Mouse (Mus musculus): ENCODE measurements around the gene Pxk. TPM values are rescaled to one million over a fixed set of nuclear protein-coding genes. Genes with fewer than 3 reads are reported as not detected.

Pxk gene
- polyA plus RNA-seq, 1 experiment from 2014 or later, result 36.4 TPM

DNA sequence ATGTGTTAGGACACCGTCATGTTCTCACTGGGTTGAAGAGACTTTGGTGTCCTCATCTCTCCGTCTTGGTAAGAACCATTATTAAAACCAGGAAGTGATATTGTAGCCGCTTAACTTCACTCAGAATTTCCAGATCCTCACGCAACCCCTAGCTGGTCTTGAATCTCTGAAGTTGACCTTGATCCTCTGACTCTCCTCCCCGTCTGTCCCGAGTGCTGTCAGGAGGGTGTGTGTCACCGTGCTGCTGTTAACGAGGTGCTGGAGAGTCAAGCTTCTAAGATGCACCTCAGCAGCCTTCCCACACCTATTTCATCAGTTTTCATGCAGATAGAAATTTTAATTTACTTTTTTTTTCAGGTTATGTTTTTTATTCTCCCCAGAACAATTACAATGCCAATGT, 14.0 kb downstream of the Pxk start:
- H3K27me3 ChIP-seq (ENCODE audit: control insufficient read depth, insufficient read depth, low read length), result no peaks in the 10 kb centered on the region
- ATAC-seq (ENCODE audit: low FRiP score) (no peak), DNase-seq (ENCODE audit: low spot score) (no peak)
- H3K9me3 ChIP-seq (ENCODE audit: control insufficient read depth, low read length), result no peaks in the 10 kb centered on the region
- no peak overlapping the region for H3K4me3 ChIP-seq (ENCODE audit: low read depth, low read length)
- H3K4me1 ChIP-seq (replicated peaks; ENCODE audit: control insufficient read depth, insufficient read depth, low read length), result no peaks in the 10 kb centered on the region
- no peaks in the 10 kb centered on the region for H3K36me3 ChIP-seq (ENCODE audit: control insufficient read depth, insufficient read depth, low read length)
- no peak overlapping the region for H3K9ac ChIP-seq (ENCODE audit: low read depth, low read length)
- H3K27ac ChIP-seq (ENCODE audit: low read depth, low read length), result no peak overlapping the region
- no peak overlapping the region for H3K4me2 ChIP-seq (replicated peaks; ENCODE audit: low read depth, low read length)
- WGBS, result 90% methylated on average over 8 of the region's 8 CpGs

DNA sequence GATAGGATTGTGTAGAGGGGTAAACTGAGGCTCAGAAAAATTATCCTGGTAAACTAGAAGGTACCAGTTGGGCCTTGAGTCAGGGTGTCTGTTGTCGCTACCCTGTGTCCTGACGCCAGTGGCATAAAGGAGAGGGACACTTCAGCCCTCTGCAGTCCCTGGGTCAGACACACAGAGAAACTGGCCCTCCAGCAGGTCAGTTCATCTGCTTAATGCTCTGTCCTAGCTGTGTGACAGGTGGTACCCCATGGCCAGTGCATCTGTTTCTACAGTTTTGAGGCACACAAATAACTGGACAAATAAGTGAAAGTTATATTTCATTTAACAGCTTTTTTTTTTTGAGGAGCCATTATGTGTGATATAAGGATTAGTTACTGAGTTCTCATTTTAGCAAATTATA, 15.6 kb downstream of the Pxk start:
- Histone ChIP-seq H3K9me3 (ENCODE audit: control insufficient read depth, low read length) (no peaks in the 10 kb centered on the region), H3K27me3 (ENCODE audit: control insufficient read depth, insufficient read depth, low read length) (no peaks in the 10 kb centered on the region), H3K4me2 (replicated peaks; ENCODE audit: low read depth, low read length) (no peak overlapping the region), H3K4me1 (replicated peaks; ENCODE audit: control insufficient read depth, insufficient read depth, low read length) (no peaks in the 10 kb centered on the region), H3K36me3 (ENCODE audit: control insufficient read depth, insufficient read depth, low read length) (no peaks in the 10 kb centered on the region), H3K4me3 (ENCODE audit: low read depth, low read length) (no peak overlapping the region), H3K9ac (ENCODE audit: low read depth, low read length) (no peak overlapping the region), H3K27ac (ENCODE audit: low read depth, low read length) (no peak overlapping the region)
- DNase-seq (ENCODE audit: low spot score) (no peak), ATAC-seq (ENCODE audit: low FRiP score) (no peak)
- WGBS, result 85% methylated on average over 2 of the region's 2 CpGs

DNA sequence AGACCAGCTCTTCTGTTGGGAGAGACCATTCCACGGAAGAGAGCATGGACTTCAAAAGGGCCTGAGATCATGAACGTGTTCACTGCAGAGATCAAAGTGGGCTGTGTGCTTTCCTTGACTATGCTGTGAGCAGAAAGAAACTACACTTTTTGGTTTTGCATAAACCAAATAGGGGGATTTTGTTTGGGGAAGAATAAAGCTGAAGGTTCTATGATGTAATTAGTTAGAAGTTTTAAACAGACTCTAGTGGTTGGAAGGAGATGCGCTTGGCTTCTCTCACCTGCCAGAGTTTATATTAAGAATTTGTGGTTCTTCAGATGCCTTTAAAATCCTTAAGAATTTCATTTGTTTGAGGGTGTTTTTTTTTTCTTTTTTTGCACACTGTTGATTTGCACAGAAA, 16.3 kb downstream of the Pxk start:
- H3K27me3 ChIP-seq (ENCODE audit: control insufficient read depth, insufficient read depth, low read length), result no peaks in the 10 kb centered on the region
- no peak overlapping the region for H3K27ac ChIP-seq (ENCODE audit: low read depth, low read length)
- H3K4me2 ChIP-seq (replicated peaks; ENCODE audit: low read depth, low read length), result no peak overlapping the region
- H3K36me3 ChIP-seq (ENCODE audit: control insufficient read depth, insufficient read depth, low read length), result no peaks in the 10 kb centered on the region
- 71% methylated on average over 3 of the region's 3 CpGs for WGBS
- no peak for ATAC-seq (ENCODE audit: low FRiP score)
- H3K4me1 ChIP-seq (replicated peaks; ENCODE audit: control insufficient read depth, insufficient read depth, low read length), result no peaks in the 10 kb centered on the region
- no peaks in the 10 kb centered on the region for H3K9me3 ChIP-seq (ENCODE audit: control insufficient read depth, low read length)
- DNase-seq (ENCODE audit: low spot score), result no peak
- H3K4me3 ChIP-seq (ENCODE audit: low read depth, low read length), result no peak overlapping the region
- no peak overlapping the region for H3K9ac ChIP-seq (ENCODE audit: low read depth, low read length)

DNA sequence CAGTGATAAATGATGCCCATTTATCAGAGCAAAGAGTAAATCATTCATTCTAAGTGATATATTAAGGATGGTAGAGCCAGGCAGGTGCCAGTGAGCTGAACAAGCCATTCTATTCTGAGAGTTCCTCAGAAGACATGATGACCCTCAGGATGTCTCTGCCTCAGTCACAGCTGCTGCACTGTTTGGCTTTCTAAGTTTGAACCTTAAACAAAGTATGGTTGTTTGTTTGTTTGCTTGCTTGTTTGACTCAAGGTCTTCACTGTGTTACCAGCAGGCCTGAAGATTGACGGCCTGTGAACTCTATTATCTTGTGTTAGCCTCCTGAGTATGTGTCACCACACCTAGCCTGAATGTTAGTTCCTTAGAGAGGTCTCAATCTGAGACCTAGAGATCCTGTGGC, 16.7 kb downstream of the Pxk start:
- 85% methylated on average over 1 of the region's 1 CpGs for WGBS
- DNase-seq (ENCODE audit: low spot score) (no peak), ATAC-seq (ENCODE audit: low FRiP score) (no peak)
- Histone ChIP-seq H3K27ac (ENCODE audit: low read depth, low read length) (no peak overlapping the region), H3K4me2 (replicated peaks; ENCODE audit: low read depth, low read length) (no peak overlapping the region), H3K4me3 (ENCODE audit: low read depth, low read length) (no peak overlapping the region), H3K36me3 (ENCODE audit: control insufficient read depth, insufficient read depth, low read length) (no peaks in the 10 kb centered on the region), H3K9me3 (ENCODE audit: control insufficient read depth, low read length) (no peaks in the 10 kb centered on the region), H3K9ac (ENCODE audit: low read depth, low read length) (no peak overlapping the region), H3K4me1 (replicated peaks; ENCODE audit: control insufficient read depth, insufficient read depth, low read length) (no peaks in the 10 kb centered on the region), H3K27me3 (ENCODE audit: control insufficient read depth, insufficient read depth, low read length) (no peaks in the 10 kb centered on the region)

DNA sequence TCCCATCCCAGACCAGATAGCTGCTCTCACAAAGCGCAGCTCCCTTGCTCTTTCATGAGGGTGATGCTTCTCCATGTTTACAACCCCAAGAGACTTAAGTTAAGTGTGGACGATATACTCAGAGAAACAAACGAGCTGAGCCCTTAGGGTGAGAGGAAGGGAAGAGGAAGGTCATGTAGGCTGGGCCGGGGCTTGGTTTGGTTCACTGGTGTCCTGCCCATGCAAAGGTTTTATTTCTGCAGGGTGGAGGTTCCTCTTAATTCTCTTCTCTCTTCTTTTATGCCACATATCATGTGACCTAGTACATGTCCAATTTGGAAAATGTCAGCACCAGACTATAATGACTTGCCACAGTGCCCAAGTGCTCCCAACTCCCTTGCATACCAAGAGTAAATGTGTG, 17.8 kb downstream of the Pxk start:
- no peaks in the 10 kb centered on the region for H3K9me3 ChIP-seq (ENCODE audit: control insufficient read depth, low read length)
- DNase-seq (ENCODE audit: low spot score) (no peak), ATAC-seq (ENCODE audit: low FRiP score) (no peak)
- no peak overlapping the region for H3K9ac ChIP-seq (ENCODE audit: low read depth, low read length)
- no peaks in the 10 kb centered on the region for H3K4me1 ChIP-seq (replicated peaks; ENCODE audit: control insufficient read depth, insufficient read depth, low read length)
- no peak overlapping the region for H3K4me2 ChIP-seq (replicated peaks; ENCODE audit: low read depth, low read length)
- no peaks in the 10 kb centered on the region for H3K27me3 ChIP-seq (ENCODE audit: control insufficient read depth, insufficient read depth, low read length)
- H3K27ac ChIP-seq (ENCODE audit: low read depth, low read length), result no peak overlapping the region
- H3K36me3 ChIP-seq (ENCODE audit: control insufficient read depth, insufficient read depth, low read length), result no peaks in the 10 kb centered on the region
- no peak overlapping the region for H3K4me3 ChIP-seq (ENCODE audit: low read depth, low read length)
- 81% methylated on average over 4 of the region's 4 CpGs for WGBS

DNA sequence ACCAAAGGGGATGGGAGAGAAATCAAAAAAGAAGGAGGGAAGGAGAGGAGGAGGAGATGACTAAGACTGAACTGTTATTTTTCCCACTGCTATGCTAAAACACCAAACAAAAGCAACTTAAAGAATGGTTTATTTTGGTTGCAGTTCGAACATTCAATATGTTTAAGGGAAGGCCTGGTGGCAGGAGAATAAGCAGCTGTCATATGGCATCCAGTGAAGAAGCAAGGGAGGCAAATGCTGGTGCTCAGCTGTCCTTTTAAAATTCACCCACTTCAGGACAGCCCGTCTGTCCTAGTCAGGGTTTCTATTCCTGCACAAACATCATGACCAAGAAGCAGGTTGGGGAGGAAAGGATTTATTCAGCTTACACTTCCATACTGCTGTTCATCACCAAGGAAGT, 19.4 kb downstream of the Pxk start:
- H3K9me3 ChIP-seq (ENCODE audit: control insufficient read depth, low read length), result no peaks in the 10 kb centered on the region
- no peak overlapping the region for H3K27ac ChIP-seq (ENCODE audit: low read depth, low read length)
- 86% methylated on average over 2 of the region's 2 CpGs for WGBS
- H3K36me3 ChIP-seq (ENCODE audit: control insufficient read depth, insufficient read depth, low read length), result no peaks in the 10 kb centered on the region
- ATAC-seq (ENCODE audit: low FRiP score), result no peak
- no peaks in the 10 kb centered on the region for H3K27me3 ChIP-seq (ENCODE audit: control insufficient read depth, insufficient read depth, low read length)
- H3K4me1 ChIP-seq (replicated peaks; ENCODE audit: control insufficient read depth, insufficient read depth, low read length), result no peaks in the 10 kb centered on the region
- no peak overlapping the region for H3K4me3 ChIP-seq (ENCODE audit: low read depth, low read length)
- no peak overlapping the region for H3K4me2 ChIP-seq (replicated peaks; ENCODE audit: low read depth, low read length)
- DNase-seq (ENCODE audit: low spot score), result no peak
- no peak overlapping the region for H3K9ac ChIP-seq (ENCODE audit: low read depth, low read length)

DNA sequence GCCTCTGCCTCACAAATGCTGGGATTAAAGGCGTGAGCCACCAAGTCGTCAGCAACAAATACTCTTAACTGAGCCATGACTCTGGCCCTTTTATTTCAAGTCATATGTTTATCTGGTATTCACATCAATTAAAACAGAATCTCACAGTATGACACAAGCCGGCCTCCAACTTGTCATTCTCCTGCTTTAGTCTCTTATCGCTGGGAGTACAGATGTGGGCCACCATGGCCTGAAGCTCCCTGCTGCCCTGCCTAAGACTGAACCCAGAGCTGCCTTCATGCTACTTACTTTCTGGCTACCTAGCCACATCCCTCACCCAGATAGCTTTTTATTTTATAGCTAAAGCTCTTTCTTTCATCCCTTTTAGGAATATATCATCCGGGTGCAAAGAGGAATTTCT, 21.4 kb downstream of the Pxk start:
- Histone ChIP-seq H3K27me3 (ENCODE audit: control insufficient read depth, insufficient read depth, low read length) (no peaks in the 10 kb centered on the region), H3K4me1 (replicated peaks; ENCODE audit: control insufficient read depth, insufficient read depth, low read length) (no peaks in the 10 kb centered on the region), H3K36me3 (ENCODE audit: control insufficient read depth, insufficient read depth, low read length) (no peaks in the 10 kb centered on the region), H3K4me3 (ENCODE audit: low read depth, low read length) (no peak overlapping the region), H3K9ac (ENCODE audit: low read depth, low read length) (no peak overlapping the region), H3K9me3 (ENCODE audit: control insufficient read depth, low read length) (no peaks in the 10 kb centered on the region), H3K27ac (ENCODE audit: low read depth, low read length) (no peak overlapping the region), H3K4me2 (replicated peaks; ENCODE audit: low read depth, low read length) (no peak overlapping the region)
- DNase-seq (ENCODE audit: low spot score) (no peak), ATAC-seq (ENCODE audit: low FRiP score) (no peak)
- 91% methylated on average over 5 of the region's 5 CpGs for WGBS

DNA sequence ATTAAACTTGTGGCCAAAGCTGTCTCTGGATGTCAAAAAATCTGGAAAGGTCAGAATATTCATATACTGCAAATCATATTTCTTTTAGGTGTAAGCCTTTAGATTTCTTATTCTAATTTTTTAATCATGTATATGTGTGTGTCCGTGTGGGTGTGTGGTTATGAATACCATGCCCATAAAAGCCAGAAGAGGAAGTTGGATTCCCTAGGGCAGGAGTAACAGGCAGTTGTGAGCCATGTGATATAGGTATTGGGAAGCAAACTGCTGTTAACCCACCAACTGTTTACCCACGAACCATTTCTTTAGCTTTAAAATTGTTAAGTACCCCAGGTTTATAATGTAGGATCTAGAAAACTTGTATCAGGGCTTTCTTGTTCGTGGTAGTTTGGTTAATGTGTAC, 21.9 kb downstream of the Pxk start:
- 82% methylated on average over 3 of the region's 3 CpGs for WGBS
- DNase-seq (ENCODE audit: low spot score) (no peak), ATAC-seq (ENCODE audit: low FRiP score) (no peak)
- no peaks in the 10 kb centered on the region for H3K36me3 ChIP-seq (ENCODE audit: control insufficient read depth, insufficient read depth, low read length)
- H3K4me3 ChIP-seq (ENCODE audit: low read depth, low read length), result no peak overlapping the region
- H3K9ac ChIP-seq (ENCODE audit: low read depth, low read length), result no peak overlapping the region
- H3K4me1 ChIP-seq (replicated peaks; ENCODE audit: control insufficient read depth, insufficient read depth, low read length), result no peaks in the 10 kb centered on the region
- no peak overlapping the region for H3K27ac ChIP-seq (ENCODE audit: low read depth, low read length)
- no peaks in the 10 kb centered on the region for H3K9me3 ChIP-seq (ENCODE audit: control insufficient read depth, low read length)
- H3K27me3 ChIP-seq (ENCODE audit: control insufficient read depth, insufficient read depth, low read length), result no peaks in the 10 kb centered on the region
- H3K4me2 ChIP-seq (replicated peaks; ENCODE audit: low read depth, low read length), result no peak overlapping the region

DNA sequence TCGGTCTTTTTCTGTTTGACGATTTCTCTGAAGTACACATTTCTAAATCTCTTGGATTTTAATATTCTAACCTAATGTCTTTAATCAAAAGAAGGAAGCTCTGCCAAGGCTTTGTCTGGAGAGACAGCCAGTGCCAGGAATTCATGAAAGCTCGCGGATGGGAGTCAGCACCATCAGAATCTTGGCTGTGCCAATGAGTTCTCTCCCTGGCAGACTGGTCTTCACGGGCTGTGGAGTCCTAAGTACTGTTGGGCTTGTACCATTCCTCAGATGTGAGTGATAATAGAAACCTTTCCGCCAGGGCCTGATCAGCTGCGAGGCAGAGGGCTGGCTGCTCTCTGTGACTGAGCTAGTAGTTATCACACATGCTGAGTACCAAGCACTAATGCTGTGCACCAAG, 25.1 kb downstream of the Pxk start:
- Histone ChIP-seq H3K4me1 (replicated peaks; ENCODE audit: control insufficient read depth, insufficient read depth, low read length) (no peaks in the 10 kb centered on the region), H3K9me3 (ENCODE audit: control insufficient read depth, low read length) (no peaks in the 10 kb centered on the region), H3K9ac (ENCODE audit: low read depth, low read length) (no peak overlapping the region), H3K4me2 (replicated peaks; ENCODE audit: low read depth, low read length) (no peak overlapping the region), H3K36me3 (ENCODE audit: control insufficient read depth, insufficient read depth, low read length) (no peaks in the 10 kb centered on the region), H3K27ac (ENCODE audit: low read depth, low read length) (no peak overlapping the region), H3K27me3 (ENCODE audit: control insufficient read depth, insufficient read depth, low read length) (no peaks in the 10 kb centered on the region), H3K4me3 (ENCODE audit: low read depth, low read length) (no peak overlapping the region)
- ATAC-seq (ENCODE audit: low FRiP score), result no peak
- DNase-seq (ENCODE audit: low spot score), result no peak
- WGBS, result 89% methylated on average over 7 of the region's 7 CpGs

Measured in hindbrain, embryonic 11.5 days (tissue).